Mouse (Mus musculus) MEL (cell line): Measurements from ENCODE around the gene Hba-a1.

Experiments
- BHLHE40 ChIP-seq: IDR thresholded peaks from 2 replicates; pipeline ENCODE4 v1.6.1; 2012; ENCODE audit warnings: low read depth, mild to moderate bottlenecking, inconsistent platforms, low read length, improper control_type of control experiment, borderline replicate concordance
- CTCF ChIP-seq, 3 experiments: IDR thresholded peaks in 2 of 3; conservative IDR thresholded peaks in 1 of 3; 2 replicates each; pipeline ENCODE4 v1.5.1; 2011 to 2012; ENCODE audit warnings: low read length in 3 of 3, low read depth in 2 of 3, mild to moderate bottlenecking in 2 of 3, improper control_type of control experiment in 1 of 3, inconsistent platforms in 1 of 3, mixed read lengths in 1 of 3, moderate library complexity in 1 of 3; ENCODE audit not compliant: control insufficient read depth in 1 of 3, insufficient read depth in 1 of 3, poor library complexity in 1 of 3, severe bottlenecking in 1 of 3
- GABPA ChIP-seq: IDR thresholded peaks from 2 replicates; pipeline ENCODE4 v1.6.1; 2012; ENCODE audit warnings: low read depth, mild to moderate bottlenecking, inconsistent platforms, low read length, improper control_type of control experiment, moderate library complexity
- GATA1 ChIP-seq: IDR thresholded peaks from 2 replicates; pipeline ENCODE4 v1.6.1; 2011; ENCODE audit warnings: low read depth, low read length, improper control_type of control experiment
- HCFC1 ChIP-seq: IDR thresholded peaks from 2 replicates; pipeline ENCODE4 v1.6.1; 2012; ENCODE audit warnings: low read depth, mild to moderate bottlenecking, inconsistent platforms, low read length, improper control_type of control experiment, moderate library complexity
- JUND ChIP-seq: IDR thresholded peaks from 2 replicates; pipeline ENCODE4 v1.6.1; 2011; ENCODE audit warnings: low read depth, mild to moderate bottlenecking, improper control_type of control experiment, low read length
- MAFK ChIP-seq: IDR thresholded peaks from 2 replicates; pipeline ENCODE4 v1.6.1; 2011; ENCODE audit warnings: low read depth, mild to moderate bottlenecking, low read length, improper control_type of control experiment, borderline replicate concordance
- MAX ChIP-seq: IDR thresholded peaks from 2 replicates; pipeline ENCODE4 v1.6.1; 2011; ENCODE audit warnings: low read length, improper control_type of control experiment
- POLR2A ChIP-seq, 2 experiments: IDR thresholded peaks; 2 replicates each; pipeline ENCODE4 v1.6.1; 2011 to 2012; ENCODE audit warnings: low read length in 2 of 2, mild to moderate bottlenecking in 2 of 2, control low read depth in 1 of 2, improper control_type of control experiment in 1 of 2, low read depth in 1 of 2, moderate library complexity in 1 of 2; ENCODE audit not compliant: control insufficient read depth in 1 of 2, insufficient read depth in 1 of 2, poor library complexity in 1 of 2
- SIN3A ChIP-seq: IDR thresholded peaks from 2 replicates; pipeline ENCODE4 v1.6.1; 2012; ENCODE audit warnings: low read length, improper control_type of control experiment, inconsistent platforms
- TAL1 ChIP-seq: IDR thresholded peaks from 2 replicates; pipeline ENCODE4 v1.6.1; 2012; ENCODE audit warnings: mild to moderate bottlenecking, inconsistent platforms, low read length, moderate library complexity, mixed read lengths
- TCF12 ChIP-seq: IDR thresholded peaks from 2 replicates; pipeline ENCODE4 v1.6.1; 2014; ENCODE audit warnings: low read depth, mild to moderate bottlenecking, inconsistent platforms, low read length, improper control_type of control experiment, moderate library complexity
- USF1 ChIP-seq: IDR thresholded peaks from 2 replicates; pipeline ENCODE4 v1.6.1; 2014; ENCODE audit warnings: low read depth, mild to moderate bottlenecking, inconsistent platforms, low read length, improper control_type of control experiment, moderate library complexity
- ZMIZ1 ChIP-seq: IDR thresholded peaks from 2 replicates; pipeline ENCODE4 v1.6.1; 2012; ENCODE audit warnings: low read depth, mild to moderate bottlenecking, inconsistent platforms, low read length, improper control_type of control experiment, moderate library complexity

GRCm38 (mm10) chr11:32300279-32301267, 17.3 kb downstream of the Hba-a1 start:
- no peak; a peak in 1 of 6 replicates for TF ChIP-seq CTCF (IDR thresholded peaks at IDR 0.05 in 2 of 3, conservative IDR thresholded peaks at IDR 0.05 in 1 of 3; ENCODE audit: control insufficient read depth in 1 of 3, insufficient read depth in 1 of 3, low read depth in 2 of 3, low read length in 3 of 3, poor library complexity in 1 of 3, severe bottlenecking in 1 of 3)
- TF ChIP-seq MAFK: no peak
- no peak for TF ChIP-seq ZMIZ1
- TF ChIP-seq SIN3A: no peak
- no peak for TF ChIP-seq TCF12
- TF ChIP-seq MAX: no peak
- TF ChIP-seq GATA1: no peak
- no peak for TF ChIP-seq POLR2A (IDR thresholded peaks at IDR 0.05; ENCODE audit: control insufficient read depth in 1 of 2, insufficient read depth in 1 of 2, low read depth in 1 of 2, low read length in 2 of 2, poor library complexity in 1 of 2)
- no peak for TF ChIP-seq GABPA
- TF ChIP-seq JUND: no peak
- TF ChIP-seq USF1: peak; percentile 69
- no peak for TF ChIP-seq TAL1
- TF ChIP-seq HCFC1: no peak
- TF ChIP-seq BHLHE40: no peak
